Mouse (Mus musculus): ENCODE measurements at regions not wholly inside any gene's neighbourhood (a gene's known extent, or its start where the extent isn't known, plus 50 kb on each side); places are given as distances from the start of the nearest gene placed in this dataset.

DNA sequence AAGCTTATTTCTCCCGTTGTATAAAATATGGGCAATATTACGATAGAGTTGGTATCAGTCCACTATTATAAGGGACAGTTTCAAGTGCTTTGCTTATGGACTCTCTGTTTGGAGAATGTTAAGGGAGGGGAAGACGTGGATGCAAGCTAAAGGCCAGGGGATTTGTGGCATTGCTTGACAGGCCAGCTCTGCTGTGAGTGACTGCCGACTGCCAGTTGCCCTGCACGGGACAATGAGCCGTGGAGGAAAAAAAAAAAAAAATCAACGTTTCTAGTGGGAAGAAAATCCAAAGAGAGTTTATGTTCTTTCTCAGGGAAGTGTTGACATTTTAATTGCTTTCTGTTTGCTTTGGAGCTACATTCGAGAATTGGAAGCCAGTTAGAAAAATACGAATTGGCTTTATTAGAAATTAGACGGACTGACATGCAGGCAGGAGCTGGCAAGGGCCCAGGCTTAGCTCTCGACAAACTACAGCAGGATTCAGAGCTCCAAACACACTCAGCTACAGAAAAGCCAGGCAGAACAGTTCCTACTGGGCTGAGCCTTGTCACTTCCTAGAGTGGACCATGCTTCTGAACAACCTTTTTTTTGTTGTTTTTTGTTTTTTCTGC is 127.5 kb downstream of the Btg1 start:
- TF ChIP-seq POLR2A (IDR thresholded peaks at IDR 0.05; ENCODE audit: control insufficient read depth, low read depth, low read length), result no peak
- no peak for TF ChIP-seq CTCF (IDR thresholded peaks at IDR 0.05; ENCODE audit: control insufficient read depth, insufficient read depth, insufficient replicate concordance, low read depth, low read length)
